Mouse (Mus musculus) forebrain, embryonic 12.5 days (tissue): ENCODE data around the gene Zfp444. TPM values are rescaled to one million over a fixed set of nuclear protein-coding genes. Genes with fewer than 3 reads are reported as not detected.
A peak's percentile ranks its signal among the peaks of the same experiment; 100 is the strongest.
"Not testable (repeated sequence)": the region's sequence is repeated elsewhere in the genome, so short reads cannot be mapped to it uniquely, and the experiment has no call there.

Experiments
- ATAC-seq: fragments of 200-750 bp; cut with Nextera tagmentation; 2 replicates; pipeline ENCODE4 v1.8.0; 2017; ENCODE audit warnings: moderate TSS enrichment; ENCODE audit not compliant: low FRiP score
- H3K27ac ChIP-seq: fragments of 300-500 bp; sonication (generic); 2 replicates; pipeline ENCODE4 v1.5.1; 2016; ENCODE audit warnings: mild to moderate bottlenecking
- H3K27me3 ChIP-seq: fragments of 300-500 bp; sonication (generic); 2 replicates; pipeline ENCODE4 v1.6.1; 2016; ENCODE audit warnings: mild to moderate bottlenecking
- H3K36me3 ChIP-seq: fragments of 300-500 bp; sonication (generic); replicated peaks from 2 replicates; pipeline ENCODE4 v1.6.1; 2016; ENCODE audit warnings: mild to moderate bottlenecking
- H3K4me1 ChIP-seq: fragments of 300-500 bp; sonication (generic); 2 replicates; pipeline ENCODE4 v1.6.1; 2016
- H3K4me2 ChIP-seq: fragments of 300-500 bp; sonication (generic); 2 replicates; pipeline ENCODE4 v1.6.1; 2016; ENCODE audit warnings: mild to moderate bottlenecking, moderate library complexity
- H3K4me3 ChIP-seq: fragments of 300-500 bp; sonication (generic); replicated peaks from 2 replicates; pipeline ENCODE4 v1.5.1; 2016; ENCODE audit warnings: mild to moderate bottlenecking
- H3K9ac ChIP-seq: fragments of 300-500 bp; sonication (generic); 2 replicates; pipeline ENCODE4 v1.6.1; 2016; ENCODE audit warnings: mild to moderate bottlenecking
- H3K9me3 ChIP-seq: fragments of 300-500 bp; sonication (generic); 2 replicates; pipeline ENCODE4 v1.6.1; 2016
- WGBS: fragments of 180-500 bp; shearing (Covaris S2); methylation state at CpG from one replicate; pipeline ENCODE4 v1.1.7; 2016; 5-methylcytosine and 5-hydroxymethylcytosine counted together
- polyA plus RNA-seq: library from polyadenylated mRNA; unstranded; fragments of >200 nt; fragmentation: Nextera tagmentation; extraction: Ambion mirVana; gene quantifications from 2 replicates; pipeline ENCODE4 v1.2.1, GENCODE M21; 2016

The Zfp444 gene
- polyA plus RNA-seq, 1 experiment from 2014 or later, result 81.3 TPM

DNA sequence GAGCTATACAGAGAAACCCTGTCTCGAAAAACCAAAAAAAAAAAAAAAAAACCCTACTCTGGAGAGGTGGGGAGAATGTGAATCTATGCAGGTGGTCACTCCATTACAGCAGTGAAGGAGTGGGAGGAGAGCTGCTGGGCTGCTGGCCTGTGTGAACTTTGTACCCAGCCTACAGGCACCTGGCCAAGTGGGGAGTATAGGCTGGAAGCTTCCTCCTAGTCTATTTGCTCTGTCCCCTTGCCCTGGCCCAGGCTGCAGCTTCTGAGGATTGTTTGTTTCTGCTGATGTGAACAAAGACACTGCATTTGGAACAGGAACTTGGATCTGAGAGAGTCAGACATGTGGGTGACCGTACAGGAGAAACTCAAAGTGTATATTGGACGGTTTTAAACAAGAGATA, 2.6 kb upstream of the Zfp444 start:
- H3K9ac ChIP-seq, result no peak overlapping the region
- no peaks in the 10 kb centered on the region for H3K27me3 ChIP-seq
- no peak overlapping the region for H3K4me3 ChIP-seq
- peaks cover 17% of the 10 kb centered on the region; the same call in 1 of the 2 replicates for H3K4me1 ChIP-seq
- H3K36me3 ChIP-seq, result no peaks in the 10 kb centered on the region
- WGBS, result 82% methylated on average over 3 of the region's 3 CpGs
- no peak overlapping the region for H3K4me2 ChIP-seq
- no peak overlapping the region for H3K27ac ChIP-seq
- no peaks in the 10 kb centered on the region for H3K9me3 ChIP-seq
- no peak for ATAC-seq

- peaks cover 17% of the 10 kb centered on the region; the same call in 1 of the 2 replicates for H3K4me1 ChIP-seq
- no peak for ATAC-seq
- H3K9ac ChIP-seq, result no peak overlapping the region
- no peaks in the 10 kb centered on the region for H3K27me3 ChIP-seq
- no peaks in the 10 kb centered on the region for H3K9me3 ChIP-seq
- H3K36me3 ChIP-seq, result no peaks in the 10 kb centered on the region
- H3K4me3 ChIP-seq, result no peak overlapping the region
- 88% methylated on average over 9 of the region's 9 CpGs for WGBS
- no peak overlapping the region for H3K27ac ChIP-seq
- no peak overlapping the region for H3K4me2 ChIP-seq
These were observed 1.6 kb upstream of the Zfp444 start for GRCm38 (mm10) chr7:6170391-6170790.

DNA sequence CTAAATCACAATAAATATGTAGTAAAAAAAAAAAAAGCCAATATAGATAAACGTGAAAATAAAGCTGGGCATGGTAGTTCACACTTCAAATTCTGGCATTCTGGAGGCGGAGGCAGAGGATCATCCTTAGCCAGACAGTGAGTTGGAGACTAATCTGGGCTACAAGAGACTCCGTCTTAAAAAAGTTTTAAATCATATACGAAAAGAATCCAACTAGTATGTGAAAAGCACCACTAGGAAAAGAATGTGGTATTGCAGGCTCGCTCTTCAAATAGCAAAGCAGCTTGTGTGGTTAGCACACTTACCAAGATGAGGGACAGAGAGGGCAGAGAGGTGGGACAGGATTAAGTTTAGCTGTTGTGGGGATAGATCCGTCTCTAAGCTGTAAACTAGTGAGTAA, 1.2 kb upstream of the Zfp444 start:
- ATAC-seq, result no peak
- H3K4me3 ChIP-seq, result peak overlapping the region; percentile 66
- WGBS, result 55% methylated on average over 6 of the region's 6 CpGs
- no peaks in the 10 kb centered on the region for H3K36me3 ChIP-seq
- H3K9me3 ChIP-seq, result no peaks in the 10 kb centered on the region
- peaks cover 17% of the 10 kb centered on the region; the same call in 1 of the 2 replicates for H3K4me1 ChIP-seq
- peak overlapping the region; percentile 80 for H3K4me2 ChIP-seq
- H3K27me3 ChIP-seq, result no peaks in the 10 kb centered on the region
- 0 out of 2 replicates have a peak overlapping the region, but pooled peaks have one; percentile 50 for H3K9ac ChIP-seq
- H3K27ac ChIP-seq, result peak overlapping the region; percentile 86

DNA sequence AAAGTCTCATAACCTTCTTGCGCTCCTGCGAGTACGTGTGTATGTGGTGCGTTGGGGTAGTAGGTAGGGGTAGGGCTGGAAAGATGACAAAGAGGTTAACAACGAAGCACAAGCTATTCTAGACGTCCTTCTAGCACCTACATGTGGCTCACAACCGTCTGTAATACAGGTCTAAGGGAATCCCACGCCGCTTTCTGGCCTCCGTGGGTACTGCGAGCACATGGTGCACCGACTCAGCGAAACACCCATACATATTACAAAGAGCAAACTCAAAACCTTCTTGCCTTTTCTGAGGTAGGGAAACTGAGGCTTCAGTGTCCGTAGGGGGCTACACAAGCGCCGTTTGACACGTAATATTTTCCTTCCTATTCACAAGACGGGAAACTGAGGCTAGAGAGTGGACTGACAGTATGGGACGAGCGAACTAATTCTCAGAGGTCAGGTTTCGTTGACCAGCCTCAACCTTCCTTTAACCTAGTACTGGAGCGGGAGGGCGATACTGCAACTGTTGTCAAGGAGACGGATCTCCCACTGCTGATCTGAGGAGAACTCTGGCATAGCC, 501 bp upstream of the Zfp444 start:
- Histone ChIP-seq H3K36me3 (no peaks in the 10 kb centered on the region), H3K27me3 (no peaks in the 10 kb centered on the region), H3K27ac (peak overlapping the region; percentile 86), H3K4me2 (peak overlapping the region; percentile 80), H3K4me1 (peaks cover 17% of the 10 kb centered on the region; the same call in 1 of the 2 replicates), H3K9ac (peak overlapping the region; percentile 50), H3K9me3 (no peaks in the 10 kb centered on the region), H3K4me3 (peak overlapping the region; percentile 66)
- WGBS, result under 1% methylated on average over 24 of the region's 24 CpGs
- peak; percentile 33 for ATAC-seq

- Histone ChIP-seq H3K4me1 (peaks cover 17% of the 10 kb centered on the region; the same call in 1 of the 2 replicates), H3K27ac (0 out of 2 replicates have a peak overlapping the region, but pooled peaks have one; percentile 27), H3K36me3 (peaks cover 1% of the 10 kb centered on the region; the same call in 1 of the 2 replicates), H3K4me3 (peak overlapping the region; percentile 66), H3K27me3 (no peaks in the 10 kb centered on the region), H3K9me3 (no peaks in the 10 kb centered on the region), H3K4me2 (peak overlapping the region; percentile 80), H3K9ac (peak overlapping the region; percentile 78)
- peak; percentile 57 for ATAC-seq
- WGBS, result under 1% methylated on average over 27 of the region's 28 CpGs
These were observed 733 bp downstream of the Zfp444 start for GRCm38 (mm10) chr7:6172674-6173244.

DNA sequence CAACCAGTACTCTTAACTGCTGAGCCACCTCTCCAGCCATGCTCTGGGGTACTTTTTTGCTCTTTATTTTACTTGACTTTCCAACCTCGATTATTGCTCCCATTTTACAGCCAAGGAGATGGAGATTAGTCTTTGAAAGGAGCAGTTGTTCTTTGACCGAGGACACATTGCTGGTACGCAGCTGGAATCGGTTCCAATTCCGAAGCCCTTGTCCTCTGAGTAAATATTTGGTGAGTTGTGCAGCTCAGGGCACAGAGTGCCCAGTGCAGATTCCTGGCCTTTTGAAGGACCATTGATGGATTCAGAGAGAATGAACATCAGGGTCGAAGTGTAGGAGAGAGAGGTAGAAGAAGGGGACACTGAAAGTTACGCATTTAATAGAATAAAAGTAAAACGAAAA, 1.8 kb downstream of the Zfp444 start:
- Histone ChIP-seq H3K4me3 (no peak overlapping the region), H3K4me1 (peaks cover 17% of the 10 kb centered on the region; the same call in 1 of the 2 replicates), H3K27me3 (no peaks in the 10 kb centered on the region), H3K9ac (no peak overlapping the region), H3K36me3 (peaks cover 12% of the 10 kb centered on the region; the same call in 1 of the 2 replicates), H3K9me3 (no peaks in the 10 kb centered on the region), H3K27ac (no peak overlapping the region), H3K4me2 (peak overlapping the region; percentile 80)
- no peak for ATAC-seq
- 93% methylated on average over 8 of the region's 8 CpGs for WGBS

DNA sequence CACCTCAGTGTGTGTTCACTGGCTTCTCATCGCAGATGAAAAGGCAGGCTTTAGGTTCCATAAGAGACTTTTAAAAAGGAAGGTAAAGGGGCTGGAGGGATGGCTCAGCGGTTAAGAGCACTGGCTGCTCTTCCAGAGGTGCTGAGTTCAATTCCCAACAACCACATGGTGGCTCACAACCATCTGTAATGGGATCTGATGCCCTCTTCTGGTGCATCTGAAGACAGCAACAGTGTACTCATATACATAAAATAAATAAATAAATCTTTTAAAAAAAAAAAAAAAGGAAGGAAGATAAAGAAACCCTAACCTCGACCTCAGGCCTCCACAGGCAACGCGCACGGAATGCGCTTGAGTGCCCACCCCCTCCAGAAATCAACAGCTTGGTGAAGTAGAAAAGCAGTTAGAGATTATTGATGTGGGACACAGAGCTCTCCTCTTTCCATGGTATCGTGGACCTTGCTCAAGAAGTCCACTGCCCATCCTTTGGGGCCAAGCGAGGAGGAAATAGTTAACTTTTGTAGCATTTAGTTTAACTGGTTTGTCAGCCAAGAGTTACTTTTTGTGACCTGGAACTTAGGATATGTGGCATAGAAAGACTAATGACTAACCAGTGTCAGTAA, 2.5 kb downstream of the Zfp444 start:
- not testable (repeated sequence) for H3K4me2 ChIP-seq, H3K9me3 ChIP-seq, H3K4me3 ChIP-seq, H3K9ac ChIP-seq, H3K27me3 ChIP-seq, ATAC-seq, H3K27ac ChIP-seq
- H3K4me1 ChIP-seq, result peaks cover 17% of the 10 kb centered on the region; the same call in 1 of the 2 replicates
- peaks cover 16% of the 10 kb centered on the region; the same call in 1 of the 2 replicates for H3K36me3 ChIP-seq
- 93% methylated on average over 9 of the region's 9 CpGs for WGBS

GRCm38 (mm10) chr7:6179013-6179412, 7.0 kb downstream of the Zfp444 start:
- Histone ChIP-seq H3K27me3 (no peaks in the 10 kb centered on the region), H3K36me3 (peaks cover 33% of the 10 kb centered on the region), H3K4me1 (no peaks in the 10 kb centered on the region), H3K9me3 (no peaks in the 10 kb centered on the region), H3K27ac (no peak overlapping the region), H3K4me3 (no peak overlapping the region), H3K4me2 (no peak overlapping the region), H3K9ac (no peak overlapping the region)
- ATAC-seq, result no peak

DNA sequence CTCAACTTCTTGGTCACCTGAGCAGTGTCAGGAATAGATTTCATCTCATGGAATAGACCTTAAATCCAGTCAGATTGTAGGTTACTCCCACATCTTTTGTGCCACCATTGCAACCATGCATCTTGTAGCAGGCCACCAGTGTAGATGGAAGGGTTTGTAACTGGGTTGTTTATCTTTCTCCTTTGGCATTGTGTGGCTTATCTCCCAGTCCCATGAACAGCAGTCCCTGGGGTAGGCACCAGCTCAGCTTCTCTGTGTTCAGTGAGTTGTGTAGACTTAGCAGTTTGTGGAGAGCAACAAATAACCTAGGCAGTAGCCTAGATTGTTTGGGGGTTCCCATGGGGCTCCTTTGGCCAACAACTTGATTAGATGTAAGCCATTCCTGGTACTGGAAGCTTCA, 10.9 kb downstream of the Zfp444 start:
- peaks cover 68% of the 10 kb centered on the region for H3K36me3 ChIP-seq

GRCm38 (mm10) chr7:6183802-6184201, 11.8 kb downstream of the Zfp444 start:
- no peak overlapping the region for H3K27ac ChIP-seq
- no peaks in the 10 kb centered on the region for H3K9me3 ChIP-seq
- peaks cover 69% of the 10 kb centered on the region for H3K36me3 ChIP-seq
- no peak overlapping the region for H3K9ac ChIP-seq
- H3K4me1 ChIP-seq, result no peaks in the 10 kb centered on the region
- ATAC-seq, result no peak
- H3K27me3 ChIP-seq, result no peaks in the 10 kb centered on the region
- no peak overlapping the region for H3K4me3 ChIP-seq
- no peak overlapping the region for H3K4me2 ChIP-seq
- WGBS, result 98% methylated on average over 19 of the region's 19 CpGs

More for the DNA sequence above, 10.9 kb downstream of the Zfp444 start:
- Histone ChIP-seq H3K4me2 (no peak overlapping the region), H3K4me1 (no peaks in the 10 kb centered on the region), H3K27me3 (no peaks in the 10 kb centered on the region), H3K4me3 (no peak overlapping the region), H3K27ac (no peak overlapping the region), H3K9ac (no peak overlapping the region), H3K9me3 (no peaks in the 10 kb centered on the region)
- no peak for ATAC-seq

- no peak for ATAC-seq
These were observed 12.5 kb downstream of the Zfp444 start for GRCm38 (mm10) chr7:6184521-6184920.

GRCm38 (mm10) chr7:6185391-6185790, 13.4 kb downstream of the Zfp444 start:
- H3K4me3 ChIP-seq, result no peak overlapping the region
- H3K9me3 ChIP-seq, result no peaks in the 10 kb centered on the region
- no peak overlapping the region for H3K9ac ChIP-seq
- peaks cover 80% of the 10 kb centered on the region for H3K36me3 ChIP-seq
- ATAC-seq, result no peak
- peaks cover 4% of the 10 kb centered on the region; the same call in 1 of the 2 replicates for H3K4me1 ChIP-seq
- 90% methylated on average over 1 of the region's 1 CpGs for WGBS
- H3K4me2 ChIP-seq, result no peak overlapping the region
- no peak overlapping the region for H3K27ac ChIP-seq
- H3K27me3 ChIP-seq, result peaks cover 6% of the 10 kb centered on the region; the same call in 1 of the 2 replicates

More at GRCm38 (mm10) chr7:6184521-6184920, 12.5 kb downstream of the Zfp444 start:
- Histone ChIP-seq H3K4me3 (no peak overlapping the region), H3K4me2 (no peak overlapping the region), H3K9me3 (no peaks in the 10 kb centered on the region), H3K4me1 (peaks cover 4% of the 10 kb centered on the region; the same call in 1 of the 2 replicates), H3K9ac (no peak overlapping the region), H3K27me3 (peaks cover 6% of the 10 kb centered on the region; the same call in 1 of the 2 replicates), H3K27ac (no peak overlapping the region), H3K36me3 (peaks cover 71% of the 10 kb centered on the region)
- 91% methylated on average over 8 of the region's 8 CpGs for WGBS
